Mouse (Mus musculus) spleen, postnatal 14 days (tissue): Measurements from ENCODE around the gene Gja5.

Source experiments
- DNase-seq, 2 experiments: peaks; one replicate each; pipeline ENCODE4 v3.0.0; 2021 to 2022; ENCODE audit warnings: low spot score in 2 of 2

Gene Gja5

GRCm38 (mm10) chr3:96904393-96904792 lies at the start of gene Gja5:
Gja5 (plus strand) TSS chr3:96904693.
- no peak for DNase-seq

GRCm38 (mm10) chr3:96855833-96856232 lies 48.7 kb upstream of the Gja5 start:
- DNase-seq: peak in 1 of 2 experiments; percentile 1

GRCm38 (mm10) chr3:96860498-96860897 lies 44.0 kb upstream of the Gja5 start:
- peak in 1 of 2 experiments; percentile 6 for DNase-seq

GRCm38 (mm10) chr3:96867863-96868262 lies 36.6 kb upstream of the Gja5 start:
- peak in 1 of 2 experiments; percentile 3 for DNase-seq

GRCm38 (mm10) chr3:96868566-96868965 lies 35.9 kb upstream of the Gja5 start:
- no peak for DNase-seq

GRCm38 (mm10) chr3:96869091-96869490 lies 35.4 kb upstream of the Gja5 start:
- DNase-seq: no peak

- no peak for DNase-seq
These were observed 34.2 kb upstream of the Gja5 start for GRCm38 (mm10) chr3:96870270-96870669.

GRCm38 (mm10) chr3:96871070-96871469 lies 33.4 kb upstream of the Gja5 start:
- DNase-seq: no peak

- DNase-seq: no peak
These were observed 32.0 kb upstream of the Gja5 start for GRCm38 (mm10) chr3:96872501-96872900.

- DNase-seq: no peak
These were observed 29.5 kb upstream of the Gja5 start for GRCm38 (mm10) chr3:96874808-96875571.

- no peak for DNase-seq
These were observed 25.0 kb upstream of the Gja5 start for GRCm38 (mm10) chr3:96879536-96879935.

GRCm38 (mm10) chr3:96880385-96880784 lies 24.1 kb upstream of the Gja5 start:
- DNase-seq: no peak

- DNase-seq: no peak
These were observed 22.9 kb upstream of the Gja5 start for GRCm38 (mm10) chr3:96881557-96881956.

GRCm38 (mm10) chr3:96882061-96882849 lies 22.2 kb upstream of the Gja5 start:
- DNase-seq: no peak

GRCm38 (mm10) chr3:96883690-96884089 lies 20.8 kb upstream of the Gja5 start:
- DNase-seq: no peak

- no peak for DNase-seq
These were observed 2.0 kb upstream of the Gja5 start for GRCm38 (mm10) chr3:96902336-96902999.

GRCm38 (mm10) chr3:96904851-96905541 lies 503 bp downstream of the Gja5 start, which contains the start of gene Gpr89:
Gpr89 (minus strand) TSS chr3:96905346.
- DNase-seq: peak; percentile 89 to 96

GRCm38 (mm10) chr3:96905592-96905991 lies 1.1 kb downstream of the Gja5 start:
- DNase-seq: no peak

- DNase-seq: no peak
These were observed 16.5 kb downstream of the Gja5 start for GRCm38 (mm10) chr3:96920991-96921390.

GRCm38 (mm10) chr3:96924631-96925030 lies 20.1 kb downstream of the Gja5 start:
- no peak for DNase-seq

GRCm38 (mm10) chr3:96925920-96926319 lies 21.4 kb downstream of the Gja5 start, which contains the start of gene Gja8:
Gja8 (minus strand) TSS chr3:96926020.
- DNase-seq: no peak

- DNase-seq: no peak
These were observed 26.8 kb downstream of the Gja5 start for GRCm38 (mm10) chr3:96931261-96931681.
